Comparison of ENCODE assay signal across 18 mouse cellular contexts in the genomic region with DNA sequence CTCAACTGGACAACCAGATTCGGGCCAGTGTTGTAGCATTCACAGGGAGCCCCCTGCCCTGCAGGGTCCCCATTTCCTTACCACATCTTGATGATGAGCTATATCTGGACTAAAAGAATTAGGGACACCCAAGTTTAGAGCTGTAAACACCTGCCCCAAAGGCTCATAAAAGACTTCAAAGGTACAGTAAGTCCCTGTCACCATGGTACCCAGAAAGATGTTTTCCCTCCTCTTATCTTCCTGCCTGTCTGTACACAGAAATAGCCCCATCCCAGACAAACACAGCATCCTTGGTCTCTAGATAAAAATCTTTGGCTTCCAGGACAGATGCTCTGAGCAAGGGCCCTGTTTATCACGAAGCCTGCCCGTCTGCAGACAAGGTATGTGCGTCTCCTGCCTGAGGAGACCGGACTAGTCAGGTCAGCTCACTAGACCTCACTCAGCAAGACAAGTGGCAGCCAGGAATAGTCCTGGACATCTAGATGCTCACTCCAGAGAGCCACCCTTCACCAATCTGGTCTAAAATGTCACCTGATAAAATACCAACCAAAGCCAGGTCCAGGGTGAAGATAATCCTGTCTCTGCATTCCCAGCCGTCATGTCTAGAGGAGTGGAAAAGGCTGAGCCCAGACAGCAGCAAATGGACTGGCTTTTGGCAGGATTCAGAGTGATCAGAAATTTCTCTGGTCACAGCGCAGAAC. TPM values are rescaled to one million over a fixed set of nuclear protein-coding genes. Genes with fewer than 3 reads are reported as not detected.
A peak's percentile ranks its signal among the peaks of the same experiment; 100 is the strongest.
DNase-seq lines count a peak whose midpoint lies in the region; ATAC-seq and TF ChIP-seq lines count a peak whose summit lies in the region.
"Had no signal": no experiment of that assay in that cellular context is flagged by ENCODE, and none has a peak within 500 bp of the region (broad histone marks: within the 10 kb centered on the region; RNA-seq: fewer than 3 reads in every experiment).

No protein-coding gene starts in this region.

- H3K27ac ChIP-seq in heart, adult 2 months: peak overlapping the region; percentile 75
- H3K27ac ChIP-seq in liver, embryonic 12.5 days: peak overlapping the region; percentile 83
- H3K27ac ChIP-seq: forebrain, embryonic 13.5 days; lung, embryonic 15.5 days; neural tube, embryonic 12.5 days; stomach, embryonic 15.5 days had no signal

- no peaks in the 10 kb centered on the region for H3K9me3 ChIP-seq in liver, embryonic 12.5 days (replicated peaks)
- H3K9me3 ChIP-seq: forebrain, embryonic 13.5 days; lung, embryonic 15.5 days; neural tube, embryonic 12.5 days; stomach, embryonic 15.5 days had no signal

- H3K79me2 ChIP-seq in heart, adult 2 months (replicated peaks; ENCODE audit: control insufficient read depth, insufficient read depth, low read length): no peaks in the 10 kb centered on the region

- intact Hi-C loops in heart, adult 2 months (cut with DNase I): no loop called here

- H3K27me3 ChIP-seq in heart, adult 2 months (ENCODE audit: control insufficient read depth, insufficient read depth, low read length): no peaks in the 10 kb centered on the region
- no peaks in the 10 kb centered on the region for H3K27me3 ChIP-seq in liver, embryonic 12.5 days (replicated peaks)
- H3K27me3 ChIP-seq: lung, embryonic 15.5 days; stomach, embryonic 15.5 days had no signal

- peak; percentile 69; the same call in 1 of the 2 replicates for TF ChIP-seq EP300 in heart, adult 2 months (IDR thresholded peaks at IDR 0.05; ENCODE audit: insufficient read depth, low read depth, low read length)

- peaks cover 8% of the 10 kb centered on the region; the same call in 1 of the 2 replicates for H3K4me1 ChIP-seq in heart, adult 2 months (ENCODE audit: control insufficient read depth, insufficient read depth, low read length)
- H3K4me1 ChIP-seq in liver, embryonic 12.5 days: peaks cover 79% of the 10 kb centered on the region
- H3K4me1 ChIP-seq: forebrain, embryonic 13.5 days; lung, embryonic 15.5 days; neural tube, embryonic 12.5 days had no signal

- no peak for TF ChIP-seq POLR2A in heart, adult 2 months (IDR thresholded peaks at IDR 0.05; ENCODE audit: insufficient read depth, low read depth, low read length)

- no peaks in the 10 kb centered on the region for H3K36me3 ChIP-seq in heart, adult 2 months (ENCODE audit: control insufficient read depth, insufficient read depth, low read length)
- H3K36me3 ChIP-seq in liver, embryonic 12.5 days: peaks cover 49% of the 10 kb centered on the region
- H3K36me3 ChIP-seq: lung, embryonic 15.5 days; neural tube, embryonic 12.5 days; stomach, embryonic 15.5 days had no signal

- TF ChIP-seq CTCF in heart, adult 2 months (IDR thresholded peaks at IDR 0.05): no peak

- 53% methylated on average over 7 of the region's 7 CpGs for WGBS in heart, adult 2 months
- 57% methylated on average over 7 of the region's 7 CpGs for WGBS in liver, embryonic 12.5 days (ENCODE audit: insufficient replicate concordance)

- peak in 1 of 2 experiments; percentile 49 for DNase-seq in heart, adult 2 months
- no peak for DNase-seq in heart, postnatal 4 days
- peak; percentile 56 for DNase-seq in thymus, postnatal 4 days
- no peak for DNase-seq in thymus, postnatal 10 days (ENCODE audit: low spot score in 2 of 2)
- no peak for DNase-seq in ovary, adult 18-20 months (ENCODE audit: low spot score)
- no peak for DNase-seq in cerebellum, postnatal 14 days
- DNase-seq: adrenal gland, adult 2 months; cerebellum, adult 2 months; kidney, adult 8-10 months; layer of hippocampus, postnatal 36 days; left cerebral cortex, postnatal 4 days had no signal

- H3K4me3 ChIP-seq in heart, adult 2 months: no peak overlapping the region
- no peak overlapping the region for H3K4me3 ChIP-seq in liver, embryonic 12.5 days
- H3K4me3 ChIP-seq: forebrain, embryonic 13.5 days; lung, embryonic 15.5 days; neural tube, embryonic 12.5 days; stomach, embryonic 15.5 days had no signal

- no peak overlapping the region; the same call in 1 of the 2 replicates for H3K9ac ChIP-seq in heart, adult 2 months (ENCODE audit: low read depth, low read length)
- H3K9ac ChIP-seq in liver, embryonic 12.5 days: 0 out of 2 replicates have a peak overlapping the region, but pooled peaks have one; percentile 9
- H3K9ac ChIP-seq: forebrain, embryonic 13.5 days; lung, embryonic 15.5 days; neural tube, embryonic 12.5 days; stomach, embryonic 15.5 days had no signal

- H3K4me2 ChIP-seq in liver, embryonic 12.5 days: no peak overlapping the region
- H3K4me2 ChIP-seq: forebrain, embryonic 13.5 days; lung, embryonic 15.5 days; neural tube, embryonic 12.5 days; stomach, embryonic 15.5 days had no signal

- ATAC-seq in liver, embryonic 12.5 days: no peak
- ATAC-seq: forebrain, embryonic 13.5 days; midbrain, embryonic 16.5 days had no signal

RNA-seq across cellular contexts. Expression of a gene that starts 21.1 kb away (rescaled TPM):
- 10 to 100 TPM; 15.9 to 19.1 TPM for total RNA-seq in heart, adult 2 months (2021)
- 18.7 and 24.9 TPM in 2 replicates for polyA plus RNA-seq in heart, adult 2 months (2012; rRNA removed)
- total RNA-seq in heart, postnatal 4 days (2021): 10 to 100 TPM; 40.9 to 42.5 TPM
- polyA plus RNA-seq in liver, embryonic 12.5 days (2016; fragmentation: Nextera tagmentation; extraction: Ambion mirVana): 22.4 and 22.6 TPM in 2 replicates
- polyA plus RNA-seq: C2C12 had no signal

RNA-seq across cellular contexts. Expression of a gene that starts 31.7 kb away (rescaled TPM):
- total RNA-seq in heart, adult 2 months (2021): 10 to 100 TPM; 33.6 to 33.8 TPM
- polyA plus RNA-seq in heart, adult 2 months (2012; rRNA removed): 56.3 and 62.1 TPM in 2 replicates
- total RNA-seq in heart, postnatal 4 days (2021): 10 to 100 TPM; 15.7 to 20.5 TPM
- 3.0 and 3.4 TPM in 2 replicates for polyA plus RNA-seq in liver, embryonic 12.5 days (2016; fragmentation: Nextera tagmentation; extraction: Ambion mirVana)
